Mouse (Mus musculus) frontal cortex, adult 2 months (tissue): ENCODE measurements at regions not wholly inside any gene's neighbourhood (a gene's known extent, or its start where the extent isn't known, plus 50 kb on each side); places are given as distances from the start of the nearest gene placed in this dataset.

Experiments used
- DNase-seq, 2 experiments: peaks; one replicate each; pipeline ENCODE4 v3.0.0; 2022; ENCODE audit warnings: low spot score in 1 of 2; ENCODE audit errors: extremely low spot score in 1 of 2

DNA sequence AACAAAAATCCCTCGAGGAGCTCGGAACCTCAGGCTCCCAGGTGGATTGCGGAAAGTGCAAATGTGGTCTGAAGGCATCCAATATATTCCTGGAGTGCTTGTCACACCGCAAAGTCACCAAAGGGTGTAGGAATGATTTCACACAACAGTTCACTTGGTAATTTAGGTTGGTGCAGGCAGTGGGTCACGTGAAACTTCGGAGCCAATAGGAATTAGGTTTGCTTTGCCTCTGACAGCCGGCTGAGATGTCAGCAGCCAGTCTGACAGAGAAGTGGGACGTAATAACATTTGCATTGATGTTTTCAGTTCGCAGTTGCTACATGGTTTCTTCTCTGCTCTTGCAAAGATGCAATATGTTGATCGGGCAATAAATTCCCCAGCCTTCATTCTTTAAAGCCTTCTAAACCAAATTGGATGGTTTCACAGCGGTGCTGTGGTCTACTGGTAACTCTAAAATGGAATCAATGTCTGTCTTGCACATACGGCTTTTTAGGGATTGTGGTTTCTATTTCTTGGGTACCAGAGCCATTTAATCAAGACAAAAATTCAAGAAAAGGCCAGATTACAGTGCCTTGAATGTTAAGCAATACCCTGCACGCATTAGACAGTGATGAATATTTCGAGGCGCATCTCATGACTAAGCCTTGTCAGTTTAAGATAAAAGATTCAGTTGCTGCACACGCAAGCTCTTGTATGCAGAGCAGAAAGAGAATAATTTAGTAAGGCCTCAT, 149.2 kb downstream of the Mtx2 start:
- DNase-seq: peak in 1 of 2 experiments; percentile 12

DNA sequence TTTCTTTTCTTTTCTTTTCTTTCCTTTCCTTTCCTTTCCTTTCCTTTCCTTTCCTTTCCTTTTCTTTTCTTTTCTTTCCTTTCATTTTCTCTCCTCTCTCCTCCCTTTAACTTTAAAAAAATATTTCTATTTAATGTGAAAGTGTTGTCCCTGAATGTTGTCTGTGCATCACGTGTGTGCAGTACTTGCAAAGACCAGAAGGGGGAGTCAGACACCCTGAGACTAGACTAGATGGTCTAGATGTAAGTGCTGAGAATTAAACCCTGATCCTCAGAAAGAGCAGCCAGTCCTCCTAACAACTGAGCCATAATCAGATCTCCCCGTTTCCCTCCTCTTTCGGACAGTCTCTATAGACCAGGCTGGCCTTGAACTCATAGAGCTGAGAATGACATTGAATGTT, 151.7 kb downstream of the Mtx2 start:
- no peak for DNase-seq

DNA sequence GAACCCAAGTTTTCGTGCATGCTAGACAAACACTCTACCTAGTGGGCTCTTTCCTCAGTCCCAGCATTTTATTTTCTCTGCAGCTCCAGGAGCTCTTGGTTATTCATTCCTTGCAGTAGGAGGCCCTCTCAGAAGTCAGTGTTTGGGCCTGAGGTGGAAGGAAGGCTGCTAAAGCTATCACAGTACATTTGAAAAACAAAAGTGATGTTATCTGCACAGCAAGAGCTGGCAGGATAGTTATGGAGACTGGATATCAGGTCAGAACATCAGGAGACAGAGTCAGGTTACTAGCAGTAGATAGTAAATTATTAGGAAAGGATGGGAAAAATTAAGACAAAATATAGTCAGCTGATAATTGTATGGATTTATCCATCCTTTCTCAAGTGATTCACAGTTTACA, 152.2 kb downstream of the Mtx2 start:
- DNase-seq: no peak

DNA sequence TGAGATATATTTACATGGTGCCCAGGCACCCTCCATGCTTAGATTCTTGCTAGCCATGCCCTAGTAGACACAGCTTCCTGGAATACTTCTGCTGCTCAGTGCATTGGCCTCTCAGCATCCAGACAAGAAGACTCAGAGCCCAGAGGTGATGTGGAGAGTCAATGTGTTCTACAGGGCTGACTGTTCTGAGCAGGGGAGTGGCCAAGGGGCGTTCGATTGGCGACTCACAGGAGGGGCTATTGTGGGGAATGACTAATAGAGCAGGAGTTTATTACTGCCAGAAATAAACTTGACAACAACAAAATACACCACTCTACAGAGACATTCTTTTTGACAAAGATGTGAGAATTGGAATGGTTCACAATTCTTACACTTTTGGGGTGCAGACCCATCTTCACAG, 156.3 kb downstream of the Mtx2 start:
- DNase-seq: no peak

DNA sequence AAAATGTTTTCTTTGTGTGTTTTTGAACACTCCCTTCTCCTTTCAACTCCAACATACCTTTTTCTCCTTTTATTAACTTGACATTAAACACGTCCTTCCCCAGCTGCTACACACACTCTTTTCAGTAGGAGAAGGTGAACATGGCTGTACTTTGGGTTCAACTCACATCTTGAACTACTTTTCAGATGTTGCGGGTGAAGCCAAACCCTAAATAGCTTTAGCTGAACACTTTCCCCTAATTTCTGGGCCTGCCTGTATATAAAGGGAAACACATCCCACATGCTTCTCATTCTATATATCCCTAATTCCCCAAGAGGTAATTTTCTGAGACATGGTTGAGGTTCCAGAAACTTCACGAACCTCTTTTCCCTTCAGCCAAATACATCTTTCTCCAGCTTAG, 168.2 kb downstream of the Mtx2 start:
- DNase-seq: no peak

DNA sequence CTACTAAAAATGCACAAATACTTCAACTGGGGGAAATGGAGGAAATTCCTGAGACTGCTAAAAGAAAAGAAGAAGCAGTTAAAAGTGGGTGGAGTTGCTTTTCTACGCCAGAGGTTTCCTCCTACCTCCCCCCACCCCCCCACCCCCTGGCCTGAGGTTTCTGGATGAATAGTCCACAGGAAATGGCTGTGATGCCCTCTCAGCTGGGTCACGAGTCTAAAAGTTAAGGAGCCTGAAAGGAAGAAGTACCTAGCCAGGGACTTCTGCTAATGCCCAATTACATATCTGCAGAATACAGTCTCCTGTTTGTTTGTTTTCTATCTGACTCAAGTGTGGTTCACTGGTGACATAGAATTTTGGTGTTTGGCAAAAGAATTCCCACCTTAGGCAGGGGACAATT, 169.4 kb downstream of the Mtx2 start:
- DNase-seq: no peak

DNA sequence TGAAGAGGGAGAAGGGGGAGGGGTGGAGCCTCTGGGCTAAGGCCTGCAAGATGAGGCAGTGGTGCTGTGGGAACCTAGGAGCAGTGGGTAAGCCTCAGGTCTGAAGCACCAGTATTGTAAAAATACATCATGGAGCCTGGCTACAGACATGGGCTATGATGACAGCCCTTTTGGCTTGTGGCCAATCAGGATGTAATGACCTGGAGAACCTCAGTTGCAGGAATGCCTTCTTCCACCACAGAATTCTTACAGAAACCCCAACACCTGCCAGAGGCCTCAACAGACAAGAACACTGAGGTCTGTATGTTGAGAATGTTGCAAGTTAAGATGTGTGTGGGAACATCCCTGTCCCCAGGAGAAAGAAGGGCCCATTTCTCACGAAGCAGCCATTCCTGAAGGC, 172.1 kb downstream of the Mtx2 start:
- DNase-seq: no peak

DNA sequence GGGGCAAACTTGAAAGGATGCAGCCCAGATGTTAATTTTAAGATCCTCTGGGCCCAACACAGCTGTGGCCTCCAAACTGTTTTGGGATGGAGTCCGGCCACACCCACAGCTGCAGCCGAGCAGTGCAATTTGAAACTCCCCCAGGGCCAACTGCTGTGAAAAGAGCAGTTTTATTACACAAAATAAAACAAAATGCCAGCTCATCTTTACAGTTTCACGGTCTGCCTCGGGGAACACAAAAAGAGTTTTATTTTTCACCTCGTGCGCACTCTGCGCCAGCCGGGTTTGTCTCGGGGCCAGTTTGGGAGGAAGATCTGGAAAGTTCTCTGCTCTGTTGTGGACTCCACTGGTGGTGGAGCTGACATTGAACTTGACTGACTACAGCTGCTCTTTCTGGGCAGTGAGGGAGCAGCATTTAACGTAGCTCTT, 174.8 kb downstream of the Mtx2 start:
- no peak for DNase-seq

DNA sequence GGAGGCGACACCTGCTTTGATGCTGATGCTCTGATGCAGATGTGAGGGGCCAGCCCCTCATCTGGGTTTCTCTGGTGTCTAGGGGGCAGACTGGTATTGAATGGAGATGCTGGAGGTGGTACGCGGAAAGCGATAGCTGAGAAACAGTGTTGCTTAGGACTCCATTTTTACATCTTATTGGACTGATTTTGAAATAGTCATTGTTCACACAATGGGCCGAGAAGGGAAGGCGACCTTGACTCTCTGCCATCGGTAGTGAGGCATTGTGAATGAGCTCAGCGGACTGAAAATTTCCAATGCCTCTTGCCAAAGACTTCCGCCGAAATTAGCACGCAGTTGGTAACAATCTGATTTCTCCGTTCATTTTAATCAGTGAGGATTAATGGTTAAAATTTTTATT, 177.0 kb downstream of the Mtx2 start:
- peak in 1 of 2 experiments; percentile 14 for DNase-seq

DNA sequence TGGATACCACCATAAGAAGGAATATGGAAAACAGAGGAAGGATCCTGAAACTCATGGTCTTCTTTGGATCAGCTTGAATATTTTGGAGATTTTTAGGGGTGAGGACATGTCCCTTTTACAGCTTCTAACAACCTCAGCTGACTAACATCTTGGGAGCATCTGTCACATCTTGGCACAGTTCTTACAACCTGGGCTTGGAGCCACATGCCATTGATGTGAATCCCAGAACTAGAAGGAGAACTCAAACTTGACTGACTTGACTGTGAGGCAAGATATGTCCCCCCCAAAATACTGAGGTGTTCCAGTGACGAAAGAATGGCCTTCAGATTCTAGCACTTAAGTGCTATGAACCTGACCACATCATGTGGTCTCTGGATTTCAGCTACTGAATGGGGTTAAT, 182.5 kb downstream of the Mtx2 start:
- peak in 1 of 2 experiments; percentile 19 for DNase-seq

DNA sequence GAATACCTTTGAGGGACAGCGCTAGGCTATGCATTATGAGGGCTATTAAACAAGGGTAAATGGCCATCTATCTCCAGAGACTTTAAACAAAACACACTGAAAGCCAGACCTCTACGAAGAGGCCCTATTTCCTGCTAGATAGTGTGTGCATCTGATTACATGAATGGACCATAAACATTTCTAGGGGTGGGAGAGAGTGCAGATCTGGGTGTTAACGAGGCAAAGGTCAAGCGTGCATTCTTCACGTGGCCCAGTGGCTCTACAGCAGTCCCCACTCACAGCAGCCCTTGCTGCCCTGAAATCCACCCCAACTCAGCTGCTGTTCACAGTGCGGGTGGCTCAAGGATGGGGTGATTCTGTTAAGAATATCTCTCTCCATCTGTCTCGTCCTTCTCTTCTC, 185.0 kb downstream of the Mtx2 start:
- no peak for DNase-seq

DNA sequence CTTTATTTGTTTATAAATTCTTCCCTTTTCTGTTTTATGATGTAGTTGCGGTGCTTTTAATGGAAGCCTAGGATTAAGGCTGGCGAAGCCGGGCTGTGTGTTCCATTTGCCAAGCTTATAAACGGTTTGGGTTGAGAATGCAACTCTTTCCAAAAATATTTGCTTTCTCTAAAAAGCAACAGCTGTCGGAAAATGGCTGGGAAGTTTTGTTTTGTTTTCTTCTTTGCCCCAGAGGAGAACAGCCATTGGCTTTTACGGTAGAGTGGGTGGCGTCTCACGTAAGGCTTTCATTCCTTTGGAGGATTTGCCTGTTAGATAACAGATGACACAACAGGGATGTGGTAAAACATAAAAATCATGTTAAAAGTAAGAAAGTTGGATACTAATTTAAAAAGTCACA, 186.4 kb downstream of the Mtx2 start:
- DNase-seq: peak in 1 of 2 experiments; percentile 12

DNA sequence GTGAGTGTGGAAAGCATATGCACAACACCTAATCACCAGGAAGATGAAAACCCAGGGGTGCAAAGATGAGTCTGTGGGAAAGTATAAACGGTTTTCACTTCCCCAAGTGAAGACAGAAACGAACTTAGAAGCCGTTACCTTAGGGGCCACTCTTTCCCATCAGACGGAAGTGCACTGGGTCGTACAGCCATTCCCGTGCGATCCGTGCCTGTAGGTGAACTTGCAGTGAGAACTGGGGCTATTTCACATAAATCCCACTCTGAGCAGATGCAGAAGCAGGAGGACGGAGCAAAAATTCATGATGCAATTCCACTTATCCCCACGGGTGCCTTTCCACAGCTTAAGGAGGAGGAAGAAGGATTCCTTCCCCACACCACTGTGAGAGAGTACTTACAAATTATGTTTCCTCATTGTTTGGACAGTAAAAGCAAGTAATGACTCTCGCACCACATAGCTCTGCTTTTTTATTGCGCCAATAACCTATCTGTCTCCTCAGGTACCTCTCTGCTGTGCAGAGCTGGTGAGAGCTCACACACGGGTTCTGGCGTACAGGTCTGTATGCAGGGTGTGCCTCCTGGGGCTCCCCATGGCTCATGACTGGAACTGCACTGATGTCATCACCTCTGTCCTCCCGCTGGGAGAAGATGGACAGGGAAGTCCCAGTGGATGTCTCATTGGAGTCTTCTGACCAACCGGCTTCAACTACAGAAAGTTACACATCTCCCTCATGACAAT, 189.6 kb downstream of the Mtx2 start:
- DNase-seq: no peak

DNA sequence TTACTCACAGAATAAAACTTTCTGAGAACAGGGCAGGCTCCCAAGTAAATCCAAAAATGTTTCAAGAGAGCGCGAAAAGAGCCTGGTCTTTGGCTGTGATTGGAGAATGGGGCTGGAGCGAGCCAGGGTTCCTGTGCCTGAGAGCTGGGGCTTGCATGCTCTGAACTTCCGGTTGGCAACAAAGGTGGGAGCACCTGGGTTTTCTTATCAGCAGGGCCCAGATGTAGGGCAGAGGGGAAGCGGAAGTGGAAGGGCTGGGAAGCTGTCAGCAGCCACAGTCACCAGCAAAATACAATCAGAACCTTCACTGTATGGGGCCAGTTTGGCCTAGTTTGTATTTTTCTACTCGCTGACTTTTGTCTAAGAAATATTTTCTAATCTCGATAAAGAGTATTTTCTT, 193.9 kb downstream of the Mtx2 start:
- DNase-seq: no peak

DNA sequence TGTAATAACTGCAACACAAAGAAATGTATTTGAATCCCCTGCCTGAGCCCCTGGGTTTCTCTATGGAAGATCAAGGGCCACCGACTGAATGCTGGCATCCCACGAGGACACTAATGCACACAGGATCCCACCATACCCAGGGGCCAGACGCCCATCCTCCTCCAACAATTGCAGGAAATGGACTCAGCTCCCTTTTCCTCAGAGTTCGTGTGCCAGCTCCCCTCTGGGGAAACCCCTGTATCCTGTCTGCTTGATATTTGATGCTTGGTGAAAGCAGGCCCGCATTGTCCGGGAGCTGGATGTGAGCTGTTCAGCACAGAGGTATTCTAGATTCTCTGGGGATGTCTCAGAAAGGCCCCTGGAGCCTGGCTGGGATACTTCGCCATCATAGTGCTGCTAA, 196.0 kb downstream of the Mtx2 start:
- DNase-seq: no peak

DNA sequence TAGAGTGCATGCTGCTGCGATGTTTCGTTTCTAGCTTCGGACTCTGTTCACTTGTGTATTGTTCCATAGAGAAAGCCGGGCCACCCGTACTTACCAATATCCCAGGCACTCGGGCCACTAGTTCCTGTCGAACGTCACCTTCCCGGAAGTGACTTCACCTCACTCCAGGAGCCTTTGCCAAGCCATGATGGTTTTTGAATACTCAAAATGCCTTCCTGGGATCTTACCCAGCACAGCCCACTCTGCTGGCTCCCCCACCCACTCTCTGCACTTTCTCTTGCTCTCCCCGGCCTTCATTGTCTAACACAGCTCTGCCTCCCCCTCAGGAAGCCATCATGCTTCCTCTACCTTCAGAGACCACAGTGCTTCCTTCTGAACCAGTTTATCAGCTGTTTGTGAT, 202.5 kb downstream of the Mtx2 start:
- DNase-seq: no peak

DNA sequence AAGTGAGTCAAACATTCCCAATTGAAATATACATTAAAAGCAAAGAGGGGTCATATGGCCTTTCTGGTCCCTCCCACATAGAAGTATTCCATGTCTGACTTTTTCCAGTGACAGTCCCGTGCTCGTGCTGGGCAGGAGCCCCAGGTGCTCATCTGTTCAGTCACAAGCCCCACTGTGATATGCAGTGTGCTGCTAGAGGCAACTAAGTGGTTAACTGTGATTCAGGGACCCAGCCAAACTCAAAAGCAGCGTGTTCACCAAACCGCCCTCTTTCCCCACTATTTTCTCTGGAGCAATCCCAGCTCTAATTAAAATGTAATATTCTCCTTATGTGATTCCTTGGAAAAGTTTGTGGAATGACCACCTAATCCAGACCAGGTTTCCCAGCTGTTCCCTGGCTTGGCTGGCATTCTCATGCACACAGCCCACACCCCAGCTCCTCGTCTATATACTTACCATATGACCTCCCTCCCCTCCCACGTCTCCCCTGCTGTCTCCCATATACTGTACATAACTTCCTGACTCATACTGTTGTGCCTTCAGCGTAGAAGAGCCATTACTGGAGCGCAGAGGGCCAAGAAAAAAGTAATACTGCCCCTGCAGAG, 203.6 kb downstream of the Mtx2 start:
- no peak for DNase-seq

DNA sequence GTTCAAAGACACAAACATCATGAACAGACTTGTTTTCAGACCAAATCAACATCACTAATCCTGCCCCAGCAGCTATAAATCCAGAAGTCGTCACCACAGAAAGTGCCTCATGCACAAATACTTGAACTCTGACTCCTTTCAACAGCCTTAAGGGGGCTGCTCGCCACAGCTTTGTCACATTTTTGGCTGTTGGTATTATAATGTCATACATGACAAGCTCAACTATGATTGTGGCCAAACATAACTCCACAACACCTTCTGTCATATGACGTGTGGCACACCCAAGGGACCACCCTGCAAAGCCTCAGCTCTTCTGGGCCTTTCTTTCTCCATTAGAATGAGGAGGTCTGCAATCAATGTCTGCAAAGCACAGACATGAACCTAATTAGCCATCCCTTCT, 209.1 kb downstream of the Mtx2 start:
- DNase-seq: no peak

DNA sequence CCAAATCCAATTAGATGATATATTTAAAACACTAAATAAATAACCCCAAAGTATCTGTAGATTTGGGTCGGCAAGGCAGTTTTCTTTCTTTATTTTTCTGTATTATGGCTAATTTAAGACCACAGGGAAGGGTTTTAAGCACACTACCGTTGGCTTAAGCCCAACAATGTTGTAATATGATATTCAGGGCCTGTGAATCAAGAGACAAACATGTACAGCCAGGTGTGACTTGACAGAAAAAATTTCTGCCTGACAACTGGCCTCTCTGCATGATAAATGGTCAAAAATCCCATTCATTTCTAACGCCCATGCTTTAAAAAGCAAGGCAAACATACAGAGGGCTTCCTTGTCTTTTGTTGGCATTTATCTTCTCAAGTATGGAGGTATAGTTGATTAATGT, 213.5 kb downstream of the Mtx2 start:
- DNase-seq: no peak

DNA sequence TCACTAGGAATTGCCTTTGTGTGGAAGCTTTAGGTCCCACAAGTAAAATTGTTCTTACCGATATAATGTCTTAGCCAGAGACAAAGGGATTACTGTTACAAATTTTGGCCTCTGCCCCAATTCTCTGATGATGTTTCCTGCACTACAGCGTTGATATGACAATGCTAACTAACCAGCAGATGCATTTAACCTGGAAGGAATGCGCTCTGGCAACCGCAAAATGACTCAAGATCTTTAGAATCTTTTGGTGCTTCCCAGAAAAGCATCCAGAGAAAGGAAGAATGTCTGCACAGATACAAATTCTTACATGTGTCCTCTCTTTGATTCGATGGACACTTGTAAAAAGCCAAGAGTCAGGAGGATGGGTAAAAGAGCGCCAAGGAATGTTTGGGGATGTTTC, 221.3 kb downstream of the Mtx2 start:
- no peak for DNase-seq

DNA sequence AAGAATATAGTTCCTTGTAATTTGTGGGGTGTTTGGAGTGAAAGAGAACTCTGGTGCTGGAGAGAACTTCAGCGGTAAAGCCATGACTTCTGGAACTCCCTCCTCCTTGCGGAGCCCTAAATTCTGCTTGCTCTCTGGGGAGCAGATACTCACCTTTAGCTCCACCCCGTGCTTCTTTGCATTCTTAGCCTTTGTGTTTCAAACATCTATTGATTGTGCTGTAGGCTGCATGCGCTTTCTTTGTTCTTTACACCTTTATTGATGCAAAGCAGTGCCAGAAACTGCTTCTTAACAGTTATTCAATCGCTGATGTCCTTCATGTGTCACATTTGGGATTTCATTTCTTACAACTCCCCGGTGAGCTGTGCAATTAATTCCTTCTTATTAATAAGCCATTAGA, 222.5 kb downstream of the Mtx2 start:
- no peak for DNase-seq
